Mouse (Mus musculus): ENCODE results near the gene Chst15. TPM values are rescaled to one million over a fixed set of nuclear protein-coding genes. Genes with fewer than 3 reads are reported as not detected.

Gene Chst15
- polyA plus RNA-seq, 1 experiment from 2014 or later: 16.3 TPM

DNA sequence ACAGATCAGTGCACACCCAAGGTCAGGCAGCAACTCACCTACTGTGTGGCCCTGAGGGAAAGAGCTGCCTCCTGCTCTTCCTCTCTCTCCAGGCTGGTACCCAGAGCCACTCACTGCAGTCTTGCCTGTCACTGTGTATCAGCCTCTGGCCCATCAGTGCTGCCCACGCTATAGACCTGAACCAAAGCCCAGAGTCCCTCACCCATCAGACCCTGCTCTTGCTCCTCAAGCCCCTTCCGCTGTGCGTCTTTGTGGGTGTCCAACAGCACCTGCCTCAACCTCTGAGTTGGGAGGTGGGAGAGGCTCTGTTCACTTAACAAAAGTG, 29.7 kb downstream of the Chst15 start:
- Histone ChIP-seq H3K9me3 (ENCODE audit: control insufficient read depth, low read length) (no peaks in the 10 kb centered on the region), H3K27me3 (ENCODE audit: control insufficient read depth, insufficient read depth, low read length) (no peaks in the 10 kb centered on the region), H3K27ac (no peak overlapping the region), H3K4me1 (replicated peaks; ENCODE audit: control insufficient read depth, insufficient read depth, low read length) (peaks cover 47% of the 10 kb centered on the region), H3K4me3 (replicated peaks; ENCODE audit: low read length) (no peak overlapping the region), H3K9ac (no peak overlapping the region), H3K4me2 (replicated peaks) (no peak overlapping the region), H3K36me3 (replicated peaks; ENCODE audit: control insufficient read depth, insufficient read depth) (no peaks in the 10 kb centered on the region)
- ATAC-seq (ENCODE audit: low FRiP score) (no peak), DNase-seq (ENCODE audit: low spot score) (no peak)
- WGBS: 77% methylated on average over 3 of the region's 3 CpGs

DNA sequence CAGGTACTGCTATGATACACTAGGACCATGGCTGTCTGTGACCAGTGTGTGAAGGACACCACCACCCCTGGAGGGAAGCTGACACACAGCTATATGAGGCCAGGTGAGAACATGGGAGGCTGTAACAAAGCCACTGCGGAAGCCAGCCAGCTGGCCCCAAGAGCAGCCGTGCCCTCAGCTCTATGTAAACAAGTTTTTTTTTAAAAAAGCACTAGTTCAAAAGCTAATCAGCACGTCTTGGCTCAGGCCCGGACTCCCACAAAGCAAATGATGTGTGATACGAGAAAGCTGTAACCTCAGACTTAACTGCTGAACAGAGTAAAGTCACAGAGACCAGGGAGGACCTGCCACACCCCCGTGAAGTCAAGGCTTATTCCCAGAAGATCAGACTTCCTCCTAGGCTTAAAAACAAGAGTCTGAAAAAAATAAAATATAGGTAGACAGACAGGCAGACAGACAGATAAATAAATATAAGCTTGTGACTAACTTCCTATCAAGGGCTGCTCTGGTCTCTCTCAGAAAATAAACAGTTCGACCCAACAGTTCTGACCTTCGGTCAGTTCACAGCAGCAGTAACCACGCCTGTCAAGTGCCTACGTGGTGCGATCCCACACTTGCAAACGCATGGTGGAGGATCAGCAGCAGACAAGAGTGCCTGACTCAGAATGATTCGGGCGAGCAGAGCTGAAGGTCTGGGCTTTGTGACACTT, 30.2 kb downstream of the Chst15 start:
- Histone ChIP-seq H3K9me3 (ENCODE audit: control insufficient read depth, low read length) (no peaks in the 10 kb centered on the region), H3K4me1 (replicated peaks; ENCODE audit: control insufficient read depth, insufficient read depth, low read length) (peaks cover 47% of the 10 kb centered on the region), H3K27me3 (ENCODE audit: control insufficient read depth, insufficient read depth, low read length) (no peaks in the 10 kb centered on the region), H3K4me2 (replicated peaks) (no peak overlapping the region), H3K36me3 (replicated peaks; ENCODE audit: control insufficient read depth, insufficient read depth) (no peaks in the 10 kb centered on the region), H3K4me3 (replicated peaks; ENCODE audit: low read length) (no peak overlapping the region), H3K9ac (no peak overlapping the region), H3K27ac (no peak overlapping the region)
- WGBS: 42% methylated on average over 14 of the region's 14 CpGs
- DNase-seq (ENCODE audit: low spot score) (no peak), ATAC-seq (ENCODE audit: low FRiP score) (no peak)

DNA sequence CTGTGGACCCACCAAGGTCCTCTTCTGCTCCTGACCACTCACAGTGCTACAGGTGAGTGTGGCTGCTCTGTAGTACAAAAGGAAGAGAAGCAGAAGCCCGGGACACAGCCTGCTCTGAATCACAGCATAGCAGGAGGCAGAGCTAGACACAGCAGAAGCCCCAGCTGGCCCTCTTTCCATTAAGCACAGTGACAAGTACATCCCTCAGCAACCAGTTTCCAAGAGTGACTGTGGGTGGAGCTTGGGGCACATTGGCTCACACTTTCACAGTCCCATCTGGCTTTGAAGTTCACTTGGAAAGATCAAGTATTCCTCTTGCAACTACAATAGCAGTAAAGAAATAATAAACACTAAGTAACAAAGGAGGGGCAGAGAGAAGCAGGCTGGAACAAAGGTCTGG, 32.2 kb downstream of the Chst15 start:
- 13% methylated on average over 1 of the region's 1 CpGs for WGBS
- H3K9me3 ChIP-seq (ENCODE audit: control insufficient read depth, low read length): no peaks in the 10 kb centered on the region
- DNase-seq (ENCODE audit: low spot score) (no peak), ATAC-seq (ENCODE audit: low FRiP score) (no peak)
- H3K27me3 ChIP-seq (ENCODE audit: control insufficient read depth, insufficient read depth, low read length): no peaks in the 10 kb centered on the region
- peaks cover 47% of the 10 kb centered on the region for H3K4me1 ChIP-seq (replicated peaks; ENCODE audit: control insufficient read depth, insufficient read depth, low read length)
- peak overlapping the region; percentile 71 for H3K27ac ChIP-seq
- H3K9ac ChIP-seq: no peak overlapping the region
- H3K36me3 ChIP-seq (replicated peaks; ENCODE audit: control insufficient read depth, insufficient read depth): no peaks in the 10 kb centered on the region
- H3K4me3 ChIP-seq (replicated peaks; ENCODE audit: low read length): no peak overlapping the region
- no peak overlapping the region for H3K4me2 ChIP-seq (replicated peaks)

DNA sequence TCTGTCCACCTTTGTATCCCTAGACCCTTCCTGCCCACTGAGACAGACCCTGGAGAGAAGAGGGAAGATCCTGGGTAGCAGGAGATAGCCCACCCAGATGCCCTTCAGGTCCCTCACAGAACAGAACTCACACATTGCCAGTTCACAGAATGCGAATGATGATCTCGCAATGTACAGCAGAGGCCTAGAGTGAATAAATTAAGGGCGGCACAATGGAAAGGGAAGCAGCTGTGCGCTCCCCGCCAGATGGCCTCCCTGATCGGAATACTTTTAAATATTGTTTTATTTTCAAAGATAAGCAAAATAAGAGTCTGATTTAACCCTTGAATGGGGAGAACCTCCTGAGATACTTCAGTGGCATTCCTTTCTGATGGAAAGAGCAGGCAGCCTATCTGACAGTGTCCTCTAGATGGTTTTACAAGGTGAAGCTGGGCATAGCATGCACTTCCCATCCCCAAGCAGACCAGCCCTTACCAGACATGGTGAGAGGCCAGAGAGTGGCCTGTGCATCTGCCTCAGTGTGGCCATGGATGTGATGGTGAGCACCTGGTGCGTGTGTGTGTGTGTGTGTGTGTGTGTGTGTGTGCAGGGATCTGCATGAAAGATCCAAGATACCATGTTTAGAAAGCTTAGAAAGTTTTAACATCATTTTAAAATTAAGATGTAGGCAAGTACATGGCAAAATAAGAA, 32.8 kb downstream of the Chst15 start:
- Histone ChIP-seq H3K4me1 (replicated peaks; ENCODE audit: control insufficient read depth, insufficient read depth, low read length) (peaks cover 47% of the 10 kb centered on the region), H3K9ac (no peak overlapping the region)

DNA sequence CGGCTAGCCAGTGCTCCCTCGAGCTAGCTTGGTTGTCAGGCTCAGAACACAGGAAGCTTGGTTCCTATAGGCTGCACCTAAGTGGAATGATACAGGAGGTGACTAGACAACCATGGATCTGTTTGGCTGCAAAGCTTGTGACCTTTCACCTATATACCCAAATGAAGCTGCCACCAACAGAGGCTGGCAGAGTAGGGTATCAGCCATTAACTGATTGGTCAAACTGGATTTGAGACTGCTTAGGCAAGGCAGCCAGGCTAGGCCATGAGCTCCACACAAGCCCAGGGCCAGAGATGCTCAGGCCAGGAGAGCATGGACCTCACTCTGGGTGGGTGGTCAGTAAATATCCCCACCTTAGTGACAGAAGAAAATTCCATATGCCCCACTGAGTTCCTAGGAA, 34.5 kb downstream of the Chst15 start:
- peaks cover 39% of the 10 kb centered on the region for H3K4me1 ChIP-seq (replicated peaks; ENCODE audit: control insufficient read depth, insufficient read depth, low read length)
- H3K9ac ChIP-seq: no peak overlapping the region
- no peaks in the 10 kb centered on the region for H3K9me3 ChIP-seq (ENCODE audit: control insufficient read depth, low read length)
- no peak for DNase-seq (ENCODE audit: low spot score)
- H3K36me3 ChIP-seq (replicated peaks; ENCODE audit: control insufficient read depth, insufficient read depth): no peaks in the 10 kb centered on the region
- ATAC-seq (ENCODE audit: low FRiP score): no peak
- no peak overlapping the region for H3K27ac ChIP-seq
- no peaks in the 10 kb centered on the region for H3K27me3 ChIP-seq (ENCODE audit: control insufficient read depth, insufficient read depth, low read length)
- H3K4me2 ChIP-seq (replicated peaks): no peak overlapping the region
- H3K4me3 ChIP-seq (replicated peaks; ENCODE audit: low read length): no peak overlapping the region
- 89% methylated on average over 2 of the region's 2 CpGs for WGBS

More for the DNA sequence above, 32.8 kb downstream of the Chst15 start:
- Histone ChIP-seq H3K9me3 (ENCODE audit: control insufficient read depth, low read length) (no peaks in the 10 kb centered on the region), H3K36me3 (replicated peaks; ENCODE audit: control insufficient read depth, insufficient read depth) (no peaks in the 10 kb centered on the region), H3K4me2 (replicated peaks) (no peak overlapping the region), H3K27me3 (ENCODE audit: control insufficient read depth, insufficient read depth, low read length) (no peaks in the 10 kb centered on the region), H3K4me3 (replicated peaks; ENCODE audit: low read length) (no peak overlapping the region), H3K27ac (peak overlapping the region; percentile 75)
- WGBS: 28% methylated on average over 7 of the region's 7 CpGs
- no peak for ATAC-seq (ENCODE audit: low FRiP score)
- no peak for DNase-seq (ENCODE audit: low spot score)

DNA sequence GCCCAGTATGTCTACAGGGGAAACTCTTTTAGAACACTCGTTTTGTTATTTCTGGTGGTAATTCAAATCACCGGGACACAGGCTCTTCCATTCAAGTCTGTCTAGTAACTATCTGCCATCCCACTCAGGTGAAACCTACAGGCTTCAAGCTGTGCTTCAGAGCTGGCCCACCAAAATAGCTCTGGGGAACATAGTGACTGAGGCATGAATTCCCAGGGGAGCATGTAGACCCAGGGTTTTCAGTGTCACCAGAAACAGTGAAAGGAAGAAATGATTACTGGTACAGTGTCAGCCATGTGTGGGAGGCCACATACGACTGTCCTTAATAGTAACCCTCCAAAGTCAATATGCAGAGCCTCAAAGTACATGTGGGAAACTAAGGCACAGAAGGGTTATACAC, 34.9 kb downstream of the Chst15 start:
- H3K9ac ChIP-seq: no peak overlapping the region
- WGBS: 73% methylated on average over 3 of the region's 3 CpGs
- ATAC-seq (ENCODE audit: low FRiP score) (no peak), DNase-seq (ENCODE audit: low spot score) (no peak)
- peaks cover 35% of the 10 kb centered on the region for H3K4me1 ChIP-seq (replicated peaks; ENCODE audit: control insufficient read depth, insufficient read depth, low read length)
- H3K4me2 ChIP-seq (replicated peaks): no peak overlapping the region
- no peaks in the 10 kb centered on the region for H3K9me3 ChIP-seq (ENCODE audit: control insufficient read depth, low read length)
- no peaks in the 10 kb centered on the region for H3K27me3 ChIP-seq (ENCODE audit: control insufficient read depth, insufficient read depth, low read length)
- H3K4me3 ChIP-seq (replicated peaks; ENCODE audit: low read length): no peak overlapping the region
- no peaks in the 10 kb centered on the region for H3K36me3 ChIP-seq (replicated peaks; ENCODE audit: control insufficient read depth, insufficient read depth)
- peak overlapping the region; percentile 38 for H3K27ac ChIP-seq

DNA sequence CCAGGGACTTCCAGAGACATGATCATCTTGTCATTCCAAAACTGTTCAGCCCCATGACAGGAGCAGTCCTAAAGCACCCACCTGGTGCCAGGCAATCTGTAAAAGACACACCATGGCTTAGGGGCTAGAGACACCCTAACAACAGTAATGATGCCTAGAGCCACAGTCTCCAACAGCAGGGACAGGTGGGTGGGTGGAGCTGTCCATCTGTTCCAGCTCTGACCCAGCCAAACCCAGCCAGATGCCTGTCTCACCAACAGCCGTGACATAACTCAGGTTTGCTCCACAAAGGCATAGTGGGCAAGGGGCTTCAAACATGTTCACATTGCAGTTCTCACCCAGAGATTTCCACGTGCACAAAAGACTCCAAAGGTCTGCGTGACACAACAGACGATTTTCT, 35.3 kb downstream of the Chst15 start:
- DNase-seq (ENCODE audit: low spot score): no peak
- Histone ChIP-seq H3K27ac (peak overlapping the region; percentile 38), H3K9ac (no peak overlapping the region), H3K36me3 (replicated peaks; ENCODE audit: control insufficient read depth, insufficient read depth) (no peaks in the 10 kb centered on the region), H3K27me3 (ENCODE audit: control insufficient read depth, insufficient read depth, low read length) (no peaks in the 10 kb centered on the region), H3K9me3 (ENCODE audit: control insufficient read depth, low read length) (no peaks in the 10 kb centered on the region), H3K4me1 (replicated peaks; ENCODE audit: control insufficient read depth, insufficient read depth, low read length) (peaks cover 31% of the 10 kb centered on the region), H3K4me3 (replicated peaks; ENCODE audit: low read length) (no peak overlapping the region), H3K4me2 (replicated peaks) (no peak overlapping the region)
- ATAC-seq (ENCODE audit: low FRiP score): 0 out of 2 replicates have a peak, but pooled peaks have one; percentile 14
- 45% methylated on average over 4 of the region's 4 CpGs for WGBS

DNA sequence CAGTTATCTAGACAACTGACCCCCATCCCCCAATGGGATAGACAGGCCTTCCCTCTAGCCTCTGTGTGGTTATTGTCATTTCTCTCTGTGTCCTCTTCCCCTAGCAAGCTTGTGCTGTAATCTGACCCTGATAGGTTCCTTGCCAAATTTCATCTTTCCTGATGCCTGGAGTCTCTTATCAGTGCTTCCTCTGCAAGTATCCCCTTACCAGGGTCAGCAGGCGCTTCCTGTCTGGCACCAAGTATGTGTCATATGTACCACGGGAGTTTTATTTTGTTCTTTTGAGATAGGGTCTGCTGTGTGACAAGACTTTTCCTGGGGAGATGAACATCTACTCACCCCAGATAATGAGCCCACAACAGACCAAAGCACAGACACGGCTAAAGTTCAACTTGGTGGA, 38.4 kb downstream of the Chst15 start:
- Histone ChIP-seq H3K4me2 (replicated peaks) (no peak overlapping the region), H3K9ac (no peak overlapping the region), H3K27ac (no peak overlapping the region), H3K4me1 (replicated peaks; ENCODE audit: control insufficient read depth, insufficient read depth, low read length) (peaks cover 12% of the 10 kb centered on the region), H3K36me3 (replicated peaks; ENCODE audit: control insufficient read depth, insufficient read depth) (no peaks in the 10 kb centered on the region), H3K9me3 (ENCODE audit: control insufficient read depth, low read length) (no peaks in the 10 kb centered on the region), H3K27me3 (ENCODE audit: control insufficient read depth, insufficient read depth, low read length) (no peaks in the 10 kb centered on the region), H3K4me3 (replicated peaks; ENCODE audit: low read length) (no peak overlapping the region)
- no peak for ATAC-seq (ENCODE audit: low FRiP score)
- no peak for DNase-seq (ENCODE audit: low spot score)
- WGBS: 90% methylated on average over 3 of the region's 3 CpGs

DNA sequence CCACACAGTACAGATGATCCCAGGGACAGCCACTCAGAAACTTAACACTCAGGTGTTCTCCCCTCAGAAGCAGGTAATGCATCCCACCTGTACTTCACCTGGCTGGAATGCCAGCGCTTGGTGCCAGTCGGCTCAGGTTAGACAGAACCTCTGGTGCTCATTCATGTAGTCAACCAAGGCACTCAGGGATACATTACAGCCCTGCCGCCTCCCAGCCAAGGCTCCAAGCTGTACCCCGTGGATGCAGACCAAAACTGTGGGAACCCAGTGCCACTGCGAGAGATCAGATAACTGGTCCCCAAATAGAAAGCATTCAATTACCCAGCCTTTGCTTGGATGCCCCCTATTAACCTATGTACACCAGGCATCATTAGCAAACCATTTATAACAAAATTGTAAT, 40.7 kb downstream of the Chst15 start:
- no peak overlapping the region for H3K4me2 ChIP-seq (replicated peaks)
- H3K27me3 ChIP-seq (ENCODE audit: control insufficient read depth, insufficient read depth, low read length): no peaks in the 10 kb centered on the region
- H3K36me3 ChIP-seq (replicated peaks; ENCODE audit: control insufficient read depth, insufficient read depth): no peaks in the 10 kb centered on the region
- DNase-seq (ENCODE audit: low spot score) (no peak), ATAC-seq (ENCODE audit: low FRiP score) (no peak)
- no peak overlapping the region for H3K9ac ChIP-seq
- H3K4me1 ChIP-seq (replicated peaks; ENCODE audit: control insufficient read depth, insufficient read depth, low read length): peaks cover 5% of the 10 kb centered on the region; the same call in 1 of the 2 replicates
- WGBS: 80% methylated on average over 5 of the region's 5 CpGs
- no peak overlapping the region for H3K4me3 ChIP-seq (replicated peaks; ENCODE audit: low read length)
- no peak overlapping the region for H3K27ac ChIP-seq
- no peaks in the 10 kb centered on the region for H3K9me3 ChIP-seq (ENCODE audit: control insufficient read depth, low read length)

Measured in hindbrain, embryonic 14.5 days (tissue).